In the genomic region with DNA sequence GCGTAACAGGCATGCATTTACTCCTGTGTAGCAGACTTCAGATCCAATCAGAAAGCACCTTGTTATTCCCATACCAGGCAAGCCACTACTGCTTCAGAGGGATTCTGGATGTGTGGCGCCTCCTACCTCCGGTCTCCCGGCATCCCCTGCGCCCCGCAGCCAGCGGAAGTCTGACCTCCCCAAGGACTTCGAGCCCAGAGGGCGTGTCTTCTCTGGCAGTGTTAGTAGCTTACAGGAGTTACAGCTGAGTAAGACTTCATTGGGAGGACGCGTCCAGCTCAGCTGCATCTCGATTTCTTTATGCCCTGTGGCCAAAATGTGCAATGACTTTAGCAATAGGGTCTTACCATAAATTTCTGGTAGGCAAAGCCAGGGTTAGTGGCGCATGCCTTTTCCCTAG, we compare ENCODE assay signal across 9 mouse cellular contexts. TPM values are rescaled to one million over a fixed set of nuclear protein-coding genes. Genes with fewer than 3 reads are reported as not detected.
DNase-seq lines count a peak whose midpoint lies in the region; ATAC-seq and TF ChIP-seq lines count a peak whose summit lies in the region.
"Had no signal": no experiment of that assay in that cellular context is flagged by ENCODE, and none has a peak within 500 bp of the region (broad histone marks: within the 10 kb centered on the region; RNA-seq: fewer than 3 reads in every experiment).

No protein-coding gene starts in this region.

- no peak overlapping the region for H3K4me3 ChIP-seq in kidney, postnatal 0 days (replicated peaks; ENCODE audit: low read depth, low read length)
- no peak overlapping the region for H3K4me3 ChIP-seq in kidney, embryonic 14.5 days (ENCODE audit: low read length)
- no peak overlapping the region for H3K4me3 ChIP-seq in stomach, embryonic 15.5 days (replicated peaks)
- H3K4me3 ChIP-seq: hindbrain, embryonic 12.5 days; limb, embryonic 12.5 days had no signal

- TF ChIP-seq CTCF in kidney, postnatal 0 days (IDR thresholded peaks at IDR 0.05; ENCODE audit: low read depth) = no peak

- H3K9me3 ChIP-seq in kidney, postnatal 0 days (replicated peaks; ENCODE audit: low read length) = no peaks in the 10 kb centered on the region
- no peaks in the 10 kb centered on the region for H3K9me3 ChIP-seq in kidney, embryonic 14.5 days (ENCODE audit: control insufficient read depth, low read length)
- H3K9me3 ChIP-seq in stomach, embryonic 15.5 days = no peaks in the 10 kb centered on the region
- H3K9me3 ChIP-seq: hindbrain, embryonic 12.5 days; limb, embryonic 12.5 days had no signal

- DNase-seq in kidney, postnatal 0 days (ENCODE audit: low spot score) = peak; percentile 47
- peak; percentile 43 for DNase-seq in adrenal gland, postnatal 10 days
- peak; percentile 26 for DNase-seq in kidney, postnatal 14 days
- no peak for DNase-seq in spleen, adult 12 weeks (ENCODE audit: low spot score)

- no peaks in the 10 kb centered on the region for H3K27me3 ChIP-seq in kidney, postnatal 0 days (ENCODE audit: insufficient read depth, low read length)
- H3K27me3 ChIP-seq in kidney, embryonic 14.5 days (ENCODE audit: control insufficient read depth, insufficient read depth, low read length) = no peaks in the 10 kb centered on the region
- H3K27me3 ChIP-seq in stomach, embryonic 15.5 days (replicated peaks) = no peaks in the 10 kb centered on the region
- H3K27me3 ChIP-seq: hindbrain, embryonic 12.5 days; limb, embryonic 12.5 days had no signal

- no peak overlapping the region for H3K27ac ChIP-seq in kidney, postnatal 0 days
- H3K27ac ChIP-seq in kidney, embryonic 14.5 days (ENCODE audit: low read depth, low read length) = no peak overlapping the region
- H3K27ac ChIP-seq in stomach, embryonic 15.5 days = no peak overlapping the region
- H3K27ac ChIP-seq: hindbrain, embryonic 12.5 days; limb, embryonic 12.5 days had no signal

- no peak; the same call in 1 of the 2 replicates for ATAC-seq in kidney, postnatal 0 days (replicated peaks; ENCODE audit: low FRiP score, low read depth)
- ATAC-seq in kidney, embryonic 14.5 days (ENCODE audit: low FRiP score, low TSS enrichment) = no peak
- peak; percentile 65; the same call in 1 of the 2 replicates for ATAC-seq in stomach, embryonic 15.5 days (ENCODE audit: insufficient read depth, low FRiP score, low read depth)
- no peak for ATAC-seq in CD4-positive, CD25-positive, alpha-beta regulatory T cell, adult 4 months

- no peak overlapping the region for H3K9ac ChIP-seq in kidney, postnatal 0 days (ENCODE audit: low read depth, low read length)
- no peak overlapping the region for H3K9ac ChIP-seq in kidney, embryonic 14.5 days (ENCODE audit: low read depth, low read length)
- no peak overlapping the region for H3K9ac ChIP-seq in stomach, embryonic 15.5 days
- H3K9ac ChIP-seq: hindbrain, embryonic 12.5 days; limb, embryonic 12.5 days had no signal

- no peak overlapping the region for H3K4me2 ChIP-seq in kidney, postnatal 0 days (ENCODE audit: low read length)
- no peak overlapping the region for H3K4me2 ChIP-seq in kidney, embryonic 14.5 days (replicated peaks; ENCODE audit: low read depth, low read length)
- no peak overlapping the region for H3K4me2 ChIP-seq in stomach, embryonic 15.5 days
- H3K4me2 ChIP-seq: hindbrain, embryonic 12.5 days; limb, embryonic 12.5 days had no signal

- 63% methylated on average over 13 of the region's 13 CpGs for WGBS in kidney, postnatal 0 days
- 62% methylated on average over 13 of the region's 13 CpGs for WGBS in kidney, embryonic 14.5 days
- 53% methylated on average over 13 of the region's 13 CpGs for WGBS in stomach, embryonic 15.5 days

- H3K36me3 ChIP-seq in kidney, postnatal 0 days (ENCODE audit: insufficient read depth, low read length) = no peaks in the 10 kb centered on the region
- H3K36me3 ChIP-seq in kidney, embryonic 14.5 days (ENCODE audit: control insufficient read depth, insufficient read depth, low read length) = no peaks in the 10 kb centered on the region
- no peaks in the 10 kb centered on the region for H3K36me3 ChIP-seq in stomach, embryonic 15.5 days
- H3K36me3 ChIP-seq: hindbrain, embryonic 12.5 days; limb, embryonic 12.5 days had no signal

- H3K4me1 ChIP-seq in kidney, postnatal 0 days (replicated peaks; ENCODE audit: insufficient read depth, low read length) = no peaks in the 10 kb centered on the region
- no peaks in the 10 kb centered on the region for H3K4me1 ChIP-seq in kidney, embryonic 14.5 days (ENCODE audit: control insufficient read depth, insufficient read depth, low read length)
- 0 out of 2 replicates have a peak, but pooled peaks cover 4% of the 10 kb centered on the region for H3K4me1 ChIP-seq in stomach, embryonic 15.5 days
- H3K4me1 ChIP-seq: hindbrain, embryonic 12.5 days had no signal

RNA-seq across cellular contexts. Expression of gene Socs5, which starts 50.3 kb away (rescaled TPM):
- polyA plus RNA-seq in kidney, postnatal 0 days (2015; fragmentation: Nextera tagmentation; extraction: Ambion mirVana) = 15.6 and 15.7 TPM in 2 replicates
- 17.5 and 24.5 TPM in 2 replicates for polyA plus RNA-seq in kidney, embryonic 14.5 days (2014; fragmentation: Nextera tagmentation; extraction: Ambion mirVana)
- total RNA-seq in adrenal gland, postnatal 10 days (2021) = 10 to 100 TPM; 40.3 to 48.3 TPM
- polyA plus RNA-seq in stomach, embryonic 15.5 days (2015; fragmentation: Nextera tagmentation; extraction: Ambion mirVana) = 11.5 and 12.2 TPM in 2 replicates
- 1 to 10 TPM; 8.7 to 9.3 TPM for polyA plus RNA-seq in CD4-positive, CD25-positive, alpha-beta regulatory T cell, adult 4 months (2017; shearing (Covaris generic))
